Mouse (Mus musculus): ENCODE data around the gene 1700010B08Rik.
"Not testable (repeated sequence)": the region's sequence is repeated elsewhere in the genome, so short reads cannot be mapped to it uniquely, and the experiment has no call there.

Gene 1700010B08Rik

GRCm38 (mm10) chr2:173719115-173719514, at the start of gene 1700010B08Rik:
Gene 1700010B08Rik, plus strand, starts transcription at chr2:173719415.
- DNase-seq (ENCODE audit: low read depth, low spot score), result not testable (repeated sequence)

- no peak for DNase-seq (ENCODE audit: low read depth, low spot score)
Observed at GRCm38 (mm10) chr2:173672328-173672896, 46.8 kb upstream of the 1700010B08Rik start.

GRCm38 (mm10) chr2:173673469-173673868, 45.7 kb upstream of the 1700010B08Rik start:
- DNase-seq (ENCODE audit: low read depth, low spot score), result no peak

- DNase-seq (ENCODE audit: low read depth, low spot score), result no peak
Observed at GRCm38 (mm10) chr2:173678593-173678992, 40.6 kb upstream of the 1700010B08Rik start.

GRCm38 (mm10) chr2:173679217-173679616, 40.0 kb upstream of the 1700010B08Rik start:
- DNase-seq (ENCODE audit: low read depth, low spot score), result no peak

GRCm38 (mm10) chr2:173680153-173680552, 39.1 kb upstream of the 1700010B08Rik start:
- no peak for DNase-seq (ENCODE audit: low read depth, low spot score)

- no peak for DNase-seq (ENCODE audit: low read depth, low spot score)
Observed at GRCm38 (mm10) chr2:173682773-173683172, 36.4 kb upstream of the 1700010B08Rik start.

- DNase-seq (ENCODE audit: low read depth, low spot score), result no peak
Observed at GRCm38 (mm10) chr2:173685781-173686361, 33.3 kb upstream of the 1700010B08Rik start.

- DNase-seq (ENCODE audit: low read depth, low spot score), result no peak
Observed at GRCm38 (mm10) chr2:173687363-173687762, 31.9 kb upstream of the 1700010B08Rik start.

- no peak for DNase-seq (ENCODE audit: low read depth, low spot score)
Observed at GRCm38 (mm10) chr2:173689835-173690234, 29.4 kb upstream of the 1700010B08Rik start.

- DNase-seq (ENCODE audit: low read depth, low spot score), result no peak
Observed at GRCm38 (mm10) chr2:173691748-173692147, 27.5 kb upstream of the 1700010B08Rik start.

GRCm38 (mm10) chr2:173692693-173693092, 26.5 kb upstream of the 1700010B08Rik start:
- DNase-seq (ENCODE audit: low read depth, low spot score), result no peak

GRCm38 (mm10) chr2:173698850-173699249, 20.4 kb upstream of the 1700010B08Rik start:
- DNase-seq (ENCODE audit: low read depth, low spot score), result no peak

GRCm38 (mm10) chr2:173702096-173702866, 16.9 kb upstream of the 1700010B08Rik start:
- DNase-seq (ENCODE audit: low read depth, low spot score), result no peak

- no peak for DNase-seq (ENCODE audit: low read depth, low spot score)
Observed at GRCm38 (mm10) chr2:173702867-173703237, 16.4 kb upstream of the 1700010B08Rik start.

GRCm38 (mm10) chr2:173705827-173706551, 13.2 kb upstream of the 1700010B08Rik start:
- no peak for DNase-seq (ENCODE audit: low read depth, low spot score)

GRCm38 (mm10) chr2:173707626-173708025, 11.6 kb upstream of the 1700010B08Rik start:
- DNase-seq (ENCODE audit: low read depth, low spot score), result not testable (repeated sequence)

GRCm38 (mm10) chr2:173710193-173710592, 9.0 kb upstream of the 1700010B08Rik start:
- no peak for DNase-seq (ENCODE audit: low read depth, low spot score)

GRCm38 (mm10) chr2:173712656-173713055, 6.6 kb upstream of the 1700010B08Rik start:
- DNase-seq (ENCODE audit: low read depth, low spot score), result no peak

GRCm38 (mm10) chr2:173713241-173713640, 6.0 kb upstream of the 1700010B08Rik start:
- no peak for DNase-seq (ENCODE audit: low read depth, low spot score)

- no peak for DNase-seq (ENCODE audit: low read depth, low spot score)
Observed at GRCm38 (mm10) chr2:173714620-173715218, 4.5 kb upstream of the 1700010B08Rik start.

GRCm38 (mm10) chr2:173716966-173717365, 2.2 kb upstream of the 1700010B08Rik start:
- no peak for DNase-seq (ENCODE audit: low read depth, low spot score)

Data from retina, adult 2 months (tissue).